Mouse (Mus musculus): ENCODE data around the gene Adck1.

- TF ChIP-seq CTCF (conservative IDR thresholded peaks at IDR 0.05; ENCODE audit: insufficient read depth, insufficient read length, low read depth, low read length) (no peak), POLR2A (IDR thresholded peaks at IDR 0.05; ENCODE audit: low read depth, low read length) (no peak)
Observed at GRCm38 (mm10) chr12:88398658-88399057, 38.3 kb downstream of the Adck1 start.

Measured in kidney, adult 2 months (tissue).